Mouse (Mus musculus) right cerebral cortex, postnatal 14 days (tissue): Measurements from ENCODE around the gene Ptprg.

ENCODE experiments used
- DNase-seq: peaks from one replicate; pipeline ENCODE4 v3.0.0; 2022

The Ptprg gene

DNA sequence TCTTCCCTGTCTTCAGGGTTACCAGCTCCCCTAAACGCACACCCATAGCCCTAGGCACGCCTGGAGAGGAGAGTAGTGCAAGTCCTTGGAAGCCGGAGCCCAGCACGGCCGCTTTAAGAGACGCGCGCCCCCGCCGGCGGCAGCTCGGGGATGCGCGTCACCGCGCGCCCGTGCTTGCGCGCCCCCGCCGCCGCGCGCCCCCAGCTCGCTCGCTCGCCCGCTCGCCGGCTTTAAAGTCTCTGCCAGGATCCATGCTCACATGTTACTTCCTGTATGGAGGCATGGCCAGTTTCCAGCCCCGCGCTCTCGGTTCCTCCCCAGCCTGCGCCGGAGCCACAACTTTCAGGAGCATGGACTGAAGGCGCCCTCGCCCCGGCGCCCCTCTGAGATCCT lies at the start of gene Ptprg:
Gene Ptprg (plus strand): TSS at position 260 of the 393 bp plus-strand sequence.
- peak; percentile 86 for DNase-seq

DNA sequence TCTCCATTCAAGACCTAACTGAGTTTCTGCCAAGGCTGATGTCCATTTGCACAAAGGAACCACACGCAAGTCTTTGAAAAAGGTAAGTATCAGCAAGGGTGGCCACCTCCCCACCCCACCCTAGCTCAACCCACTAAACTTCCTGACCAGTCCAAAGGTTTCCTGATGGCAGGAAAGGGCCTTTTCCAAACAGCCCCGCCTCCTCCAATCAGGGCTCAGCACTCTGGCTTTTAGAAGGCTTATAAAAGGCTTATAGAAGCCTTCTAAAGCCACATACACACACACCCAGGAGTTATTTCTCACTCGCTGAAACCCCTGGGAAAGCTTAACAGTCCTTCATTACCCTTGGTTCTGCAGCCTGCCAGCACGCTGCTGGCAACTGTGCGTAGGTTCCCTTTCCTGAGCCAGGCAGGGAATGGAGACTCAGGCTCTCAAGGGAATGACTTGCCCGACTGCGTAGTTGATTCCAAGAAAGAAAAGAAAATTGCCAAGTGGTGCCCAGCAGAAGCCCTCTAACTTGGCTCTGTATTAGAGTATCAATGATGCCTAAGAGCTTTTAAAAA lies 49.4 kb upstream of the Ptprg start:
- no peak for DNase-seq

DNA sequence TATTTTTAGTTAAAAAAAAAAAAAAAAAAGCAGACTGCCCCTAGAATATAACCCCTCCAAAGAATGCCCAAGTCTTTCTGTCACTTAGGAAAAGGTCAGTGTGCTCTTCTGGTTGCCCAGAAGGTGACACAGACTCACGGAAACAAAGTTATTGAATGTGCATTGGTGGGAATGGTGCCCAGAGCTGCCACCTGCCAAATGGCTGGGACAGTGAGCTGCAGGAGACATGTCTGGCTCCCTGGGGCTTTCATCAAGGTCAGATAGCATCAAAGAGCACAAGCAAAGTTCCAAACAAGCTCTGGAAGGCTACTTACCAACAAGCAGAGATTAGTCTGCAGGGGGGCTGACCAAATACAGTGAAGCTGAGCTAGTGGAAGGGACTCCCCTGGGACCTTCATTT lies 43.2 kb upstream of the Ptprg start:
- no peak for DNase-seq

DNA sequence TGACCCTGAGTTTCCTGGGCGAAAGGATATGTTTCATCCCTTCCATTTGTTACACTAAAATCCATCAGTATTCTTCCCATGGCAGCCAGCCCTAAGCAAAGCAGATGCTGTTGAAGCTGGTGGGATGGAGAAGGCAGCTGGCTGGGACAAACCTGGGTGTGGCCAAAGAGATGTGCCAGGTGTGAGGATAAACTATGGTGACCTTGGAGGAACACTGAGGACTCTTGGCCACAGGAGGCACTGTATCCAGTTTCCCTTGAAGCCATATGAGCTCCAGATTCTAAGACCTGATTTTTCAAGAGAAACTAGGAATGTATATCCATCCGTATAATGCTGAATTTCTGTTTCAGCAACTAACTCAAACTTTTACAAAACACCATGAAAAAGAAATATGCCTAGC lies 34.2 kb upstream of the Ptprg start:
- no peak for DNase-seq

DNA sequence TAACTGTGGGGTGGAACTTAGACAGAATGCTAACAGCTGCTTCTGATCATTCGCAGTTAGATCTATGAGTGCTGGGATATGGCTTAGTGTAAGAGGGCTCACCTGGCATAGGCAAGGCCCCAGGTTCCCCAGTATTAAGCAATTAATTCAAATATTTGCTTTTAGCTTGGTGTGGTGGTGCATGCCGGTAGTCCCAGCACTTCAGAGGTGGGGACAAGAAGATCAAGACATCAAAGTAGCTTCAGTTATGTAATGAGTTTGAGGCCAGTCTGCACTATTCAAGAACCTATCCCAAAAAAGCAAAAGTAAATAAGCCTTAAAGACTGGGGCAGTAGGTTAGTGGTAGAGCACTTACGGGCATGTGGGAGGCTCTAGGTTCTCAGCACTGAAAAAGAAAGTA lies 30.3 kb upstream of the Ptprg start:
- no peak for DNase-seq

DNA sequence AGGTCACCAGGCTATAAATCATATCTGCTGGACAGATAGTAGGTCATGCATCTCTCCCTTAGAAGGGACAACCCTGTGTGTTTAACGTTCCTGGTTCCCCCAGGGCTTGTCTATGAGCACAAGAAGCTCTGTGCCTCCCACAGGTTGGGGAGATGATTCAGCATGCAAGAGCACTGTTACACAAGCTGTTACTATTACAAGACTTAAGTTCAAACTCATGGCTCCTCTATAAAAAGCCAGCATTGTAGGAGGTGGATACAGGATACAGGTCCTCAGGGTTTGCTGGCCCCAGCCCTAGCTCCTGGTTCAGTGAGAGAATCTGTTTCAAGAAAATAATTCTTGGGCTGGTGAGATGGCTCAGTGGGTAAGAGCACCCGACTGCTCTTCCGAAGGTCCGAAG lies 23.7 kb upstream of the Ptprg start:
- no peak for DNase-seq

DNA sequence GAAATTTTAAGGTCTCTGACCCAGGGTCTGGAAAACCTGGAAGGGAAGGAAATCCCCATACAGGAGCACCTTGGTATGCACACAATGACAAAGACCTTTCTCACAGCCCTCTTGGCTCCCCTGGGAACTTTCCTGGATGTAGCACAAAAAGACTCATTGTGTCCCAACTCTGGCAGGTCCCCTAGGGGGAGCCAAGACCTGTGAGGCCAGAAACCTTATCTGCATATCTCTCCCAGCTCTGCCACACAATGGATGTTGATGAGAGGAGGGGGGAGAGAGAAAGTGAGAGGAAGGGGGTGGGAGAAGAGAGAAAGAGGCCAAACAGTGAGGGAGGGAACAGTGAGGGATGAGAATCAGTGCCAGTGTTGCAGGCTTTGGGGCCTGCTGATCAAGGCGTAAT lies 18.9 kb upstream of the Ptprg start:
- no peak for DNase-seq

DNA sequence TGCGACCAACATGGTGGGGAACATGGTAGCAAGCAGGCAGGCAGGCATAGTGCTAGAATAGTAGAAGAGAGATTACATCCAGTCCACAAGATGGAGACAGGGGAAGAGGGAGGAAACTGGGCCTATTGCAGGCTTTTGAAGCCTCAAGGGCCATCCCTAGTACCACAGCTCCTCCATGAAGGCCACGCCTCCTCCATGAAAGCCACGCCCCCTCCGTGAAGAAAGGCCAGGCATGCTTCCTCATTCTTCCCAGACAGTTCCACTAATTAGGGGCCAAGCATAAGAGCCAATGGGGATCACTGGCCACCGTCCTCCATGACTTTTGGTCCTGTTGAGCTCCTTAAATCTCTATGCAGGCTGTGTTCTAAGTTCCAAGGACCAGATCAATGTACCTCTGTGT lies 17.2 kb upstream of the Ptprg start:
- DNase-seq: no peak

DNA sequence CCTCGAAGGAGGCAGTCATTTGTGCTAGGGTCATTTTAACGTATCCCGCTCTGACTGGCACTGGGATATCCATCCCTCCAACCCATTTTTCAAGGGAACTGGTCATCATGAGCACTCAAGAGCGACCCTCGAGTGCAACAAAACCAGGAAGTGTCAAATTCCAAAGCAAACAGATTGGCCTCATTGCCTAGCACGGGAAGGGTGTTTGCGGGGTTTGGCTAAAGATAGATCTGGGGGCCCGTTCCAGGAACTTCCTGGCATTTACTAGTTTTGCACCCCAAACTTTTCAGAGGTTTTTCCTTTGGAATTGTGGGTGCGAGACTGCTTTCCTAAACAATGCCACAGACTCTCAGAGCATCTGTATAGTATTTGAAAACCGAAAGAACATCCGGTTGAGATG lies 1.4 kb upstream of the Ptprg start:
- no peak for DNase-seq

DNA sequence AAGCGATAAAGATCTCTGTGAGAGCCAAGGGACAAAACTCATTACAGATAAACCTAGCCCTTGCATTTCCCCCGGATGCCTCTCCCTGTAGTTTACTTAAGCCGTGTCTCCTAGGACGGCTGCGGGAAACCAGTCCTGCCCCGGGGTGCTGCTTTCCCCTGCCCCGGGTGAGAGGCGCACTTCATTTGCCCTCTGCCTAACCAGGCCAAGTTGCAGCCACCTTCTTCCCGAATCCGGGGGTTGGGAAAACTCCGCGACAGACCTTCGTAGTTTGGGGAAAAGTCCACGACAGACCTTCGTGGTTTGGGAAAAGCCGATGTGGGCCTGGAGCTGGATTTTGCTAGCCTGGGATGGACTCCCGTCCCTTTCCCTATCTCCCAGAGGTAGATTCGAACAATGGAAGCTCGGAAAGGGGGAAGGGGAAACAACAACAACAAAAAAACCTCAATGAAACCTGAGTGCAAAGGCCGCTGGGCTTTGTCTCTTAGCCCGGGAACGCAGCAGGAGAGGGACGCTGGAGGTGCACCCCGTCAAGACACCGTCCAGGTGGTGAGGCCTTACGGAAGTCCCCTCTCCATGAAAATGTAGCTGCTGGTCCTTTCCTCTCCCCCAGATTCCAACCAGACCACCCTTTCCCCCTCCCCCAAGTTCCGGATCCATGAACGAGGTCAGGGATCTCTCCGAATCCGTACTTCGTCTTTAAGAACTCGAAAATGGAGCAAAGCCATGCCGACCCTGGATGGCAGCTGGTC lies 635 bp upstream of the Ptprg start:
- peak; percentile 20 for DNase-seq

DNA sequence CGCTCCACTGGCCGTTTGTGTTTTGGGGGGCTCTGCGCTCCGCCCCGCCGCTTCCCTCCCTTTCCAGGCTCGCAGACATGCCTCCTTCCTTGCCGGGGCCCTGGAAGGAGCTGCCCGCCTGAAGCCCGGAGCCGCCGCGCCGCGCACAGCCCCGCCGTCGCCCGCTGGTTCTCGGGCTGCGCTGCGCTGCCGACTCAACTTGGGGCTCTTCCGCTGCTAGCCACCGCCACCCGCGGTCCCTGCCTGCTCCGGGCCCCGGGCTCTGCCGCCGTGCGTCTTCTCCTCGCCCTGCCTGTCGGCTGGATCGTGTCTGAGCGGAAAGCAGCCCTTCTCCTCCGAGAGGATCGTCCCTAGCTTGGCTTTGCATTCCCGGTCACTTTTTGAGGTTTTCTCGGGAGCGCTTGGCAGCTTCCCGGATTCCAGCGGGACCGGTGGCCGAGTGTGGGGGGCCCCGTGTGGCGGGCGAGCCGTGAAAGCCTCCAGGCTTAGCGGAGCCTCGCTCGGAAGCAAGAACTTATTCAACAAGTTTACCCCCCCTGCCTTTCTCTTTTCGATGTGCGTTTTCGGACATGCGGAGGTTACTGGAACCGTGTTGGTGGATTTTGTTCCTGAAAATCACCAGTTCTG lies 460 bp downstream of the Ptprg start:
- peak; percentile 63 for DNase-seq

DNA sequence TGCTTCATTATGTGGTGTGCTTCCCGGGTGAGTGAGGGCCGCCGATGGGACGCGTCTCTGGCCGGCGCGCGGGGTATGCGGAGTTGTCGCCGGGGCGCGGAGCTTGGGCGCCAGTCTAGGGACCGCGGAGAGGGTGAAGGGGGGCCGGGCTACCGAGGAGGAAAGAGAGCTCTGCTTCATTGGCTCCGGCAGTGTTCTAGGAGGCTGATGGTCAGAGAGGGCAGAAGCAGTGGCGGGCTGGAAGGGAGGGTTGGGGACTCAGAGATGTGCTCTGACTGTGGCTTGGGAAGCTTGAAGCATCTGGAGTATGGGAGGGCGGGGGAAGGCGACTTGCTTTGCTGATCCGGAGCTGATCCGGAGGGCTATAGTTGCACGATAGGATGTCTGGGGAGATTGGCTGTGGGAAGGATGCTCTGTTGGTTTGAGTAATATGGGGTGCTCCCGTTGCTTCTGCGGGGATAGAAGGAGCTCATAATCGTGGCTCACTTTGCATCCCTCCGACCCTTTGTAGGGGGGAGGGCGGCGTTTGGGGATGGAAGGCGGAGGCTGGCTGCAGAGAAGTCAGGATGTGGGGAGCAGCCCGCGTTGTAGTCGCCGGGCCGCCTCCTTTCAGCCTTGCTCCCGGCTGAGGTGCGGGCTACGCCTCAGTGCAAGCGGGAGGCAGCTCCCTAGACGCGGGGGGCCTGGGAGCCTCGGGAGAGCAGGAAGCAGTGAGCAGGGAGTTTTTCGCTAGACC lies 1.1 kb downstream of the Ptprg start:
- peak; percentile 57 for DNase-seq

DNA sequence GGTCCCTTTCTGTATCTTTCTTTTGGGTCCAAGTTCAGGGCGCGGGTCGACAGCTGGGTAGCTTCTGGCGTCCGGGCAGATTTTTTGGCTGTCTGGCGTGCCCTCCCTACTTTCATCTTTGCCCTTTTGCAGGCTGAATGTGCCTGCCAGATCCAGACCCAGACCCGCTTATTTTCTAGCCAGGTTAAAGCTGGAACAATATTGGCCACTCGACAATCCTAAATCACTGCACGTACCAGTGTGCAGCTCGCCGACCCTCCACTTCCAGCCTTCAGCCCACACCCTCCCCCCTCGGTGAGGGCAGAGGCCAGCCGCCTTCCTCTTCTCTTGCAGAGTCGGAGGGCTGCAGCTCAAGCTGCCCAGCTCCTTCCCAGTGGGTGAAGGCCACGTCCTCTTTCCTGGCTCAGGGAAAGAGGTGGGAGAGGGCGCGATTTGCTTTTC lies 1.7 kb downstream of the Ptprg start:
- DNase-seq: peak; percentile 32

DNA sequence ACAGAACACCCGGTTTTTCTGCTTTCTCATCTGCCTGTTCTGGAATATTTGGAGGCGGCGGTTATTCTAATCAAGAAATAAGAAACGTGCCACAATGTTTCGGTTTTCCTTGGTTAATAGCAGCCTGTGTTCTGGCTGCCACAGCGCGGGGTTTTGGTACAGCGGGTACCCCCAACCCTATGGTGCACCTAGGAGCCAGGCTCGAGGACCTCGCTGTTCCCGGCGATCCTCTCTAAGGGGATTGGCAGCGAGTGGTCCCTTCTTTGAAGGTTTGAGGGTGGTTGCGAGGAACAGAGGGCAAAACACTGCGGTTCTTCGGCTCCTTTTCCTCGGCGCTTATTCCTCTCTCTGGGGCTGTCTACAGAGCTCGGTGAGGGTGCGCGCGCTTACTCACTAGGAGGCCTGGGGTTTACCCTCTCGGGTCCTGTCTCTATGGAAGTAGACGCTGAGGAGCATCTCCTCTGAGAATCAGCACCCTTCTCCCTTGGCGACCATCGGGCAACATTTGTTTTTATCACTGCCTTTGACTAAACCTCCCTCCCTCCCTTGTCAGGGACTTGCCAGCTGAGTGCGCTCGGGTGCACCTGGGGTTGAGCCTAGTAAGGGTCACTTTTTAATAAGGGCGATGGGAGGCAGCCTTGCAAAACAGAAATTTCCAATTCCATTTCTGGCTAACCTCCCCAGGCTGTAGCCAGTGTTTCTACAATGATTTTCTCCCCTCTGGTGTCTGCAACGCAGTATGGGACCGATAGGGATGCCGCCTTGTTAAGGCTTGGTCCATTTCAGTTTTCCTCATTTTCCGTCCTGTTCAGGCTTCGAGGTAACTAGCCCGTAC lies 2.4 kb downstream of the Ptprg start:
- peak; percentile 49 for DNase-seq

DNA sequence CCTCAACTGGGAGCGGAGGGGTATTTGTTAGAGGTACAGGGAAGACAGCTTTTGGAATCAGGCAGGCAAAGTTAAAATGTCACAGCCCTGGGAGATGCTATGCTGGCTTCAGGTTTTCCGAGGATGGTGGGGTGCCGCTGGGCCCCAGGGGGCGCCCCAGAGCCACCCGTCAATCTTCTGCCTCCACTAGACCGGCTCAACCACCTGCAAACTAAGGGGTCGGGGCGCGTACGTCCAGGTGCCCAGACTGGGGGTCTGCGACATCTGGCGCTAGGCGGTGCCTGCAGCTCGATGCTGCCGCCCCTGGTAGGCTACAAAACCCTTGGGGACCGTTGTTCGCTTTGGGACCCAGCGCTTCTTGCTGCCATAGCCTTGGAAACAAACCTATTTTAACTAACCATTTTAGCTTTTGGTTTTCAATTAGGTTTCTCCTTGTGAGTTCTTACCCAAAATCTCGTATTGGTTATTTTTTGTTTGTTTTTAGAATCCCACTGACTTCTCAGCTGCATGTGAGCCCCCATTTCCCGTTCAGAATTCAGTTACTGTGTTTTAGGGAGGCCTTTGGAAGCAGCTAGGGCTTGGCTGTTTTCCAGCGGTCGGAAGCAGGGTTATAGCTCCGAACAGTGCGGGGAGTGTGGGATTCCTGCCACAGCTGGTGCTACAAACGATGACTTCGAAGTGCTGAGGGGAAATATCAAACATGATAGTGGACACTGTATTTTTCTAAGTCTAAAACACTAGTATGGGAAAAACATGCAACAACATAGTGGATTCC lies 3.2 kb downstream of the Ptprg start:
- peak; percentile 66 for DNase-seq

DNA sequence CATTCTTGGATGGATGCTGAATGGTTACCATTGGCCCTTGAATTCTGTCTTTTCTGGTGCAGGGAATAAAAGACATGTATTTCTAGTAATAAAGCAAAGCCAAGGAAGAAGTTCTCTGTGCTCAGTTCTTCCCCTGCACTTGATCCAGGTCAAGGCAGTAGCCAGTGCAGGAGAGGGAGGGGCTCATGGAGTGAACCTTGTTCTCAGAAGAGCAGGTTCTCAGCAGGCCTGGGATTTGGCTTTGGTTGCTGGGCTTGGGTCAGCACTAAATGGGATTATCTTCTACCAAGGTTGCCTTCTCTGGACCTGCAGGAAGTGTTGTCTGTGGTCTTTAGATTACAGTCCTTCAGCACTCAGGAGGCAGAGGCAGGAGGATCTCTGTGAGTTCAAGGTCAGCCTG lies 5.2 kb downstream of the Ptprg start:
- no peak for DNase-seq

DNA sequence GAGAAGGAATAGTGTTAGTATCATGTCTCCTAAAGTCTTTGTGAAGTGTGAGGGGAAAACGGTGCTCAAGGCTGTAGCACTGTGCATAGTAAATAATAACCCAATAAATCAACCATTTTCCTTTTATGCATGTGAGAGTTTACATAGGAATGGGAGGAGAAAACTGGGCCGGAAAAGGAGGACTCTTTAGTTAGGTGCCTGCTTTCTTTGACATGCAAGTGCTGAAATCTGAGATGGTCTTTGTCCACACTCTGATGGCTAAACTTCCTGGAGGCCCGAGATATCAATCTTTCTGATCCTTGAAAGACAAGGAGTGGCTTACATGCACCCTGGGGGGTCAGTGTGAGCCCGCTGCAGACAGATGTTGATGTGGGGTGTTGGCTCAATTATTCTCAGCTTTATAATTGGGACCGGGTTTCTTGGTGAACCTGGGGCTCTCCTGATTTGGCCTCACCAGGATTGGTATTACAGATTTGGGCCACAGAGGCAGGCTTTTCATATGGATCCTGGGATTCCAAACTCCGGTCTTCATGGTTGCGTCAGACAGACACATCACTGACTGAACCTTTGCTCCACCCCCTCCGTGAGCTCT lies 7.4 kb downstream of the Ptprg start:
- no peak for DNase-seq

DNA sequence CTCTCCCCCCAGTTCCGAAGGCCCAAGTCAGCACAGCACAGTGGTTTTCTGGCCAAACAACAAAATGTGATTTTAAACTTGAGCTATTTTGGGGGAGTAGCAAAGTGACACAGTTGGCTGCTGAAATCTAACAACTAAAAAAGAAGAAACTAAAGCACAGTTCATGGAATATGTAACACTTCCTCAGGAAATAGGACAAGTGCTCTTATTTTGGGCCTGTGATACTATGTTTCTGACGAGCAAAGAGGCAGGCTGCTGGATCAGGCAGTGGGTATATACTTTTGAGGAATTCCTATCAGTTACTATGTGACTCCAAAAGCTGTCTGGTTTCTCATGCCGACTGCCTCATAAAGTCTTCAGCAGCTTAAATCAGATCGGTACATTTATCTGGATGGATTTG lies 8.1 kb downstream of the Ptprg start:
- DNase-seq: no peak

DNA sequence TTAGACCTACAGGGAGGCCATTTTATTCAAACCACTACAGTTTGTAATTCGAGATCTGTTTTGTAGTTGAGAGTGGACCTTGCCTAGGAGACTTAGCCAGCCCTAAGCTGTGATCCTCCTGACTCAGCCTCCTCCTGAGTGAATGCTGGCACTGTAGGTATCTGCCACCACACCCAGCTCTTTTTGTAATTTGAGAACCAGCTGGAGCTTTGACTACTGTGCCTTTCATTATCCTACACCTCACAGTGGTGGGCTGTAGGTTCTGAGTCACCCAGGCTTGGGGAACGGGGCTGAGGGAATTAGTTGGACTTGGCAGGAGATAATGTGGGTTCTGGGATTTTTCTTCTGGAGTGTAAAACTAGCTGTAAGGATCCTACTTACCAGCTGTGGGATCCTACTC lies 9.5 kb downstream of the Ptprg start:
- no peak for DNase-seq

DNA sequence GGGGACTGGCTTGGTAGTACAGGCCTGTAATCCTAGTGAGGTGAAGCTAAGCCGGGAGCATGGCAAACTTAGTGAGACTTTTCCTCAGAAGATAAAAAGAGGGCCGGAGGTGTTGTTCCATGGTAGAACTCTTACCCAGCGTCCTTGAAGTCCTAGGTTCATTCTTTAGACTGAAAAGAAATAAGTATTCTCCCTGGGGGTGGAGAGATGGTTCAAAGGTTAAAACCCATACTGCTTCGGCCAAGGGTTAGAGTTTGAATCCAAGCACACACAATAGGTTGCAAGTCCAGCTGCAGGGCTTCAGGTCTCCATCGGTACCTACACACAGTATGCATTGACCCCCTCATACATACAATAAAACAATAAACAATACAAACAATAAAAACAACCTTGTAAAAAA lies 10.3 kb downstream of the Ptprg start:
- DNase-seq: no peak

DNA sequence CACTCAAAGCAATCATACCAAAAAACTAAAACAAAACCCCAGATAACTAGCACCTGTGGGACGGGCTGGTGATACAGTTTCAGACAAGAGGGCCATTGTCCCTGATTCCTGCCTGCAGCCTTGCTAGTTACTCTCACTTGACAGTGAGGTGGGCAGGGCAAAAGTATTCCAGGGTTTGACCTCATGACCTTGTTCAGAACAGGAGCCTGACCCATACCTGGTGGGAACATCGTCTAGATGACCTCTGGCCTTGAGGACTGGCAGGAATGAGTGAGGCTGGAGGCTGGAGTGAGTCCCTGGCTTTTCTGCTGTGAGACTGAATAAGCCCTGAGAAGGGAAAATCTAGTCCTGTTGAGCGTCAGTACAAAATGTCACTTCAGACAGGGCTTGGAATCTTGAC lies 11.1 kb downstream of the Ptprg start:
- no peak for DNase-seq

DNA sequence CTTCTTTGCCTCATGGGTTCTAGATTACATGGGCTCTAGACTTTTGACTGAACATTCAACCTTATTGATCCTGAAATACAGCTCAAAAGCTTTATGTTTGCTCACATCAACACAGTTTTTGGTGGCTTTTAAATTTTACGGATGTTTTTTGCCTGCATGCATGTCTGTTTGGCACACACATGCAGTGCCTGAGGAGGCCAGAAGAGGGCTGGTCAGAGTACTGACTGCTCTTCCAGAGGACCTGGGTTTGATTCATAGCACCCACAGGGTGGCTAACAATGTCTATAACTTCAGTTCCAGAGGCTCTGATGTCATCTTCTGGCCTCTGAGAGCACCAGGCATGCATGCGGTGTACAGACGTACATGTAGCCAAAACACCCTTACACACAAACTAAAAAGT lies 12.0 kb downstream of the Ptprg start:
- DNase-seq: no peak
